Mouse (Mus musculus) liver, adult (tissue): Measurements from ENCODE around the gene Arid3b.

Source experiments
- GATA4 ChIP-seq: IDR thresholded peaks from 2 replicates; pipeline ENCODE4 v1.6.1; 2014; ENCODE audit warnings: mild to moderate bottlenecking, low read length; ENCODE audit not compliant: insufficient replicate concordance

Arid3b gene

GRCm38 (mm10) chr9:57748831-57749230 lies 87.8 kb downstream of the Arid3b start:
- no peak for TF ChIP-seq GATA4

GRCm38 (mm10) chr9:57748137-57748536 lies 88.5 kb downstream of the Arid3b start:
- TF ChIP-seq GATA4 = no peak

GRCm38 (mm10) chr9:57747067-57747466 lies 89.5 kb downstream of the Arid3b start:
- no peak for TF ChIP-seq GATA4

- TF ChIP-seq GATA4 = no peak
These were observed 92.0 kb downstream of the Arid3b start for GRCm38 (mm10) chr9:57744462-57745091.
